8 mouse cellular contexts compared by ENCODE assay signal in the genomic region with DNA sequence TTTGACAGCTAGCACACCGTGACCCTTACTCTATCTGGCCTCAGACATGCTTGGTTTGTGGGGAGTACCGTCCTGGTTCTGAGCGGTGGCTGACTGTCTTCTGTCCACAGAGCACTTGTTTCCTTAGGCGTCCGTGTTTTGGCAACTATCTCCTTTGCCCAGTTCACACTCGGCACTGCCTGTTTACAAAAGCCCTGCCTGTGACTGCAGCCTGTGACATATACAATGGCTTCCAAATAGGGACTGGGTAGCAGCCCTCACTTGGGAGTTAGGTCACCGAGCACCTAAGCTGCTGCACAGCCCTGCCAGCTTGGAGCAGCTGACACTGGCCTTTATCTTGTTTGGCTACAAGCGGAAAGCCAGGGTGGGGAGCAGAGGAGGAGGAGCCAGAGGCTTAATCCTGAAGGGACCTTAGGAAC.
A peak's percentile ranks its signal among the peaks of the same experiment; 100 is the strongest.
DNase-seq lines count a peak whose midpoint lies in the region; ATAC-seq and TF ChIP-seq lines count a peak whose summit lies in the region.

No protein-coding gene starts in this region.

- H3K4me3 ChIP-seq in heart, embryonic 12.5 days = peak overlapping the region; percentile 14; the same call in 1 of the 2 replicates
- no peak overlapping the region for H3K4me3 ChIP-seq in stomach, postnatal 0 days (ENCODE audit: low read depth, low read length)

- H3K36me3 ChIP-seq in heart, embryonic 12.5 days = no peaks in the 10 kb centered on the region
- no peaks in the 10 kb centered on the region for H3K36me3 ChIP-seq in stomach, postnatal 0 days (ENCODE audit: control insufficient read depth, insufficient read depth, low read length)

- H3K9me3 ChIP-seq in heart, embryonic 12.5 days (replicated peaks) = no peaks in the 10 kb centered on the region
- H3K9me3 ChIP-seq in stomach, postnatal 0 days (ENCODE audit: control insufficient read depth, low read length) = no peaks in the 10 kb centered on the region

- no peak for TF ChIP-seq CTCF in stomach, postnatal 0 days (IDR thresholded peaks at IDR 0.05; ENCODE audit: low read depth)

- no peak for DNase-seq in frontal cortex, postnatal 36 days (ENCODE audit: low spot score in 2 of 2)
- peak; percentile 72 for DNase-seq in cerebellum, adult 9-10 months
- peak; percentile 29 for DNase-seq in lung, postnatal 14 days
- peak; percentile 63 for DNase-seq in stomach, postnatal 0 days (ENCODE audit: low spot score)
- DNase-seq in kidney, adult 9 months = no peak
- no peak for DNase-seq in layer of hippocampus, adult 18-20 months (ENCODE audit: low spot score in 2 of 2)

- H3K27me3 ChIP-seq in heart, embryonic 12.5 days (replicated peaks) = no peaks in the 10 kb centered on the region
- no peaks in the 10 kb centered on the region for H3K27me3 ChIP-seq in stomach, postnatal 0 days (ENCODE audit: control insufficient read depth, insufficient read depth, low read length)

- no peak for TF ChIP-seq EP300 in stomach, postnatal 0 days (optimal IDR thresholded peaks at IDR 0.05)

- H3K27ac ChIP-seq in heart, embryonic 12.5 days (ENCODE audit: poor library complexity, severe bottlenecking) = no peak overlapping the region
- peak overlapping the region; percentile 31; the same call in 1 of the 2 replicates for H3K27ac ChIP-seq in stomach, postnatal 0 days (replicated peaks)

- H3K9ac ChIP-seq in heart, embryonic 12.5 days = no peak overlapping the region
- no peak overlapping the region for H3K9ac ChIP-seq in stomach, postnatal 0 days (ENCODE audit: low read length)

- ATAC-seq in frontal cortex, adult (ENCODE audit: low TSS enrichment) = peak; percentile 16
- peak; percentile 72; the same call in 1 of the 2 replicates for ATAC-seq in heart, embryonic 12.5 days (ENCODE audit: insufficient number of reproducible peaks, low FRiP score)
- peak; percentile 89 for ATAC-seq in stomach, postnatal 0 days (ENCODE audit: low FRiP score, low TSS enrichment)

- 4% methylated on average over 8 of the region's 8 CpGs for WGBS in heart, embryonic 12.5 days
- 8% methylated on average over 8 of the region's 8 CpGs for WGBS in stomach, postnatal 0 days

- peak overlapping the region; percentile 59 for H3K4me2 ChIP-seq in heart, embryonic 12.5 days
- H3K4me2 ChIP-seq in stomach, postnatal 0 days (replicated peaks; ENCODE audit: low read depth) = peak overlapping the region; percentile 33; the same call in 1 of the 2 replicates

- peaks cover 24% of the 10 kb centered on the region for H3K4me1 ChIP-seq in heart, embryonic 12.5 days (replicated peaks)
- no peaks in the 10 kb centered on the region for H3K4me1 ChIP-seq in stomach, postnatal 0 days (replicated peaks; ENCODE audit: control insufficient read depth, insufficient read depth)

Comparison
In these comparisons a context has a peak if more than half of its experiments do, and no peak if none do; other contexts are left out.
1. ATAC-seq: peak in every context shown above with its lines; median percentile 89 in stomach, postnatal 0 days; 72 in heart, embryonic 12.5 days; 16 in frontal cortex, adult.
2. DNase-seq: peak in cerebellum, adult 9-10 months (single experiment), lung, postnatal 14 days (single experiment) and stomach, postnatal 0 days (single experiment); none in frontal cortex, postnatal 36 days (0 of 2), kidney, adult 9 months (single experiment) and layer of hippocampus, adult 18-20 months (0 of 2).